Mouse (Mus musculus) MEL (cell line): Measurements from ENCODE around the gene Sh3gl2. TPM values are rescaled to one million over a fixed set of nuclear protein-coding genes. Genes with fewer than 3 reads are reported as not detected.

Experiments used
- DNase-seq: peaks from one replicate; pipeline ENCODE4 v3.0.0; 2011; ENCODE audit warnings: low read depth, low spot score
- H3K27ac ChIP-seq: 2 replicates; pipeline ENCODE4 v1.5.1; 2012; ENCODE audit warnings: low read depth, mild to moderate bottlenecking, control low read depth, low read length, moderate library complexity; ENCODE audit not compliant: control insufficient read depth
- H3K27me3 ChIP-seq, 2 experiments: fragments of 150-350 bp in 1 of 2; sonication (generic) in 1 of 2; 2 replicates each; pipeline ENCODE4 v1.6.1; 2012; ENCODE audit warnings: low read length in 2 of 2, mild to moderate bottlenecking in 2 of 2, improper control_type of control experiment in 1 of 2, moderate library complexity in 1 of 2; ENCODE audit not compliant: insufficient read depth in 2 of 2, control insufficient read depth in 1 of 2
- H3K36me3 ChIP-seq, 2 experiments: 2 replicates each; pipeline ENCODE4 v1.6.1; 2012 to 2014; ENCODE audit warnings: low read length in 2 of 2, improper control_type of control experiment in 1 of 2, inconsistent platforms in 1 of 2, mild to moderate bottlenecking in 1 of 2; ENCODE audit not compliant: insufficient read depth in 2 of 2, control insufficient read depth in 1 of 2
- H3K4me1 ChIP-seq, 2 experiments: fragments of 150-350 bp in 1 of 2; sonication (generic) in 1 of 2; 2 replicates each; pipeline ENCODE4 v1.6.1; 2012; ENCODE audit warnings: low read length in 2 of 2, improper control_type of control experiment in 1 of 2, mild to moderate bottlenecking in 1 of 2; ENCODE audit not compliant: insufficient read depth in 2 of 2, control insufficient read depth in 1 of 2
- H3K4me3 ChIP-seq, 2 experiments: fragments of 150-350 bp in 1 of 2; sonication (generic) in 1 of 2; 2 replicates each; pipeline ENCODE4 v1.5.1; 2012; ENCODE audit warnings: low read depth in 2 of 2, low read length in 2 of 2, mild to moderate bottlenecking in 2 of 2, moderate library complexity in 2 of 2, control low read depth in 1 of 2, improper control_type of control experiment in 1 of 2; ENCODE audit not compliant: control insufficient read depth in 1 of 2, insufficient read depth in 1 of 2
- H3K79me2 ChIP-seq: 2 replicates; pipeline ENCODE4 v1.6.1; 2012; ENCODE audit warnings: mild to moderate bottlenecking, low read length, moderate library complexity; ENCODE audit not compliant: control insufficient read depth, poor library complexity, insufficient read depth
- H3K9ac ChIP-seq: 2 replicates; pipeline ENCODE4 v1.6.1; 2012; ENCODE audit warnings: low read depth, mild to moderate bottlenecking, control low read depth, low read length, moderate library complexity; ENCODE audit not compliant: control insufficient read depth, poor library complexity, severe bottlenecking
- H3K9me3 ChIP-seq: fragments of 150-350 bp; sonication (generic); replicated peaks from 2 replicates; pipeline ENCODE4 v1.6.1; 2012; ENCODE audit warnings: mild to moderate bottlenecking, low read length, improper control_type of control experiment, moderate library complexity; ENCODE audit not compliant: insufficient read depth
- E2F4 ChIP-seq: IDR thresholded peaks from 2 replicates; pipeline ENCODE4 v1.6.1; 2011; ENCODE audit warnings: low read depth, low read length, improper control_type of control experiment, borderline replicate concordance
- ETS1 ChIP-seq: IDR thresholded peaks from 2 replicates; pipeline ENCODE4 v1.6.1; 2012; ENCODE audit warnings: low read depth, mild to moderate bottlenecking, inconsistent platforms, low read length, improper control_type of control experiment, moderate library complexity
- GATA1 ChIP-seq: IDR thresholded peaks from 2 replicates; pipeline ENCODE4 v1.6.1; 2011; ENCODE audit warnings: low read depth, low read length, improper control_type of control experiment
- HCFC1 ChIP-seq: IDR thresholded peaks from 2 replicates; pipeline ENCODE4 v1.6.1; 2012; ENCODE audit warnings: low read depth, mild to moderate bottlenecking, inconsistent platforms, low read length, improper control_type of control experiment, moderate library complexity
- MAFK ChIP-seq: IDR thresholded peaks from 2 replicates; pipeline ENCODE4 v1.6.1; 2011; ENCODE audit warnings: low read depth, mild to moderate bottlenecking, low read length, improper control_type of control experiment, borderline replicate concordance
- MAX ChIP-seq: IDR thresholded peaks from 2 replicates; pipeline ENCODE4 v1.6.1; 2011; ENCODE audit warnings: low read length, improper control_type of control experiment
- MEF2A ChIP-seq: IDR thresholded peaks from 2 replicates; pipeline ENCODE4 v1.6.1; 2014; ENCODE audit warnings: low read depth, mild to moderate bottlenecking, inconsistent platforms, low read length, improper control_type of control experiment; ENCODE audit not compliant: poor library complexity, insufficient replicate concordance, severe bottlenecking; ENCODE audit errors: extremely low read depth
- MXI1 ChIP-seq: IDR thresholded peaks from 2 replicates; pipeline ENCODE4 v1.6.1; 2011; ENCODE audit warnings: mild to moderate bottlenecking, low read depth, low read length, improper control_type of control experiment
- MYC ChIP-seq: IDR thresholded peaks from 2 replicates; pipeline ENCODE4 v1.6.1; 2011; ENCODE audit warnings: low read depth, mild to moderate bottlenecking, low read length, improper control_type of control experiment, moderate library complexity
- NELFE ChIP-seq: IDR thresholded peaks from 2 replicates; pipeline ENCODE4 v1.6.1; 2011; ENCODE audit warnings: low read depth, low read length, improper control_type of control experiment
- POLR2AphosphoS2 ChIP-seq: IDR thresholded peaks from 2 replicates; pipeline ENCODE4 v1.6.1; 2011; ENCODE audit warnings: low read length, improper control_type of control experiment
- RCOR1 ChIP-seq: IDR thresholded peaks from 2 replicates; pipeline ENCODE4 v1.6.1; 2012; ENCODE audit warnings: low read depth, mild to moderate bottlenecking, inconsistent platforms, low read length, improper control_type of control experiment
- TAL1 ChIP-seq: IDR thresholded peaks from 2 replicates; pipeline ENCODE4 v1.6.1; 2012; ENCODE audit warnings: mild to moderate bottlenecking, inconsistent platforms, low read length, moderate library complexity, mixed read lengths
- TCF12 ChIP-seq: IDR thresholded peaks from 2 replicates; pipeline ENCODE4 v1.6.1; 2014; ENCODE audit warnings: low read depth, mild to moderate bottlenecking, inconsistent platforms, low read length, improper control_type of control experiment, moderate library complexity
- UBTF ChIP-seq: IDR thresholded peaks from 2 replicates; pipeline ENCODE4 v1.6.1; 2012; ENCODE audit warnings: low read depth, mild to moderate bottlenecking, inconsistent platforms, low read length, improper control_type of control experiment, moderate library complexity, borderline replicate concordance; ENCODE audit not compliant: insufficient read depth
- USF2 ChIP-seq, 2 experiments: IDR thresholded peaks; 2 replicates each; pipeline ENCODE4 v1.6.1; 2011 to 2012; ENCODE audit warnings: improper control_type of control experiment in 2 of 2, low read length in 2 of 2, borderline replicate concordance in 1 of 2, inconsistent platforms in 1 of 2, low read depth in 1 of 2, mild to moderate bottlenecking in 1 of 2; ENCODE audit not compliant: insufficient read depth in 1 of 2
- ZC3H11A ChIP-seq: IDR thresholded peaks from 2 replicates; pipeline ENCODE4 v1.6.1; 2012; ENCODE audit warnings: low read depth, mild to moderate bottlenecking, inconsistent platforms, low read length, improper control_type of control experiment
- ZKSCAN1 ChIP-seq: IDR thresholded peaks from 2 replicates; pipeline ENCODE4 v1.6.1; 2012; ENCODE audit warnings: low read depth, mild to moderate bottlenecking, inconsistent platforms, low read length, improper control_type of control experiment, moderate library complexity
- ZNF384 ChIP-seq: IDR thresholded peaks from 2 replicates; pipeline ENCODE4 v1.6.1; 2012; ENCODE audit warnings: low read depth, mild to moderate bottlenecking, inconsistent platforms, low read length, improper control_type of control experiment
- polyA plus RNA-seq, 2 experiments: library from polyadenylated mRNA; stranded (reverse) in 1 of 2; unstranded in 1 of 2; fragments of >175 nt in 1 of 2; fragments of >200 nt in 1 of 2; gene quantifications; 2 replicates each; pipeline versions ENCODE4 v1.2.1 to v1.2.4; 2012; ENCODE audit warnings: low replicate concordance in 2 of 2, low read depth in 1 of 2; ENCODE audit not compliant: insufficient read length in 2 of 2, insufficient read depth in 1 of 2, missing spikeins in 1 of 2
- total RNA-seq: library from RNA; depleted of rRNA; stranded (reverse); fragments of 300-350 nt; gene quantifications from 2 replicates; pipeline ENCODE4 v1.2.3, GENCODE M21; 2012

The Sh3gl2 gene
- total and polyA plus RNA-seq, 3 experiments, result not detected

GRCm38 (mm10) chr4:85289990-85290389 lies 85.1 kb downstream of the Sh3gl2 start:
- Histone ChIP-seq H3K9me3 (no peaks in the 10 kb centered on the region), H3K27ac (no peak overlapping the region), H3K4me3 (no peak overlapping the region), H3K36me3 (no peaks in the 10 kb centered on the region), H3K27me3 (no peaks in the 10 kb centered on the region), H3K79me2 (no peaks in the 10 kb centered on the region), H3K9ac (no peak overlapping the region), H3K4me1 (no peaks in the 10 kb centered on the region)
- DNase-seq, result no peak
- TF ChIP-seq ETS1 (no peak), USF2 (IDR thresholded peaks at IDR 0.05; ENCODE audit: borderline replicate concordance in 1 of 2, insufficient read depth in 1 of 2, low read depth in 1 of 2, low read length in 2 of 2) (no peak), ZC3H11A (no peak), GATA1 (no peak), E2F4 (no peak), TAL1 (no peak), ZKSCAN1 (no peak)

DNA sequence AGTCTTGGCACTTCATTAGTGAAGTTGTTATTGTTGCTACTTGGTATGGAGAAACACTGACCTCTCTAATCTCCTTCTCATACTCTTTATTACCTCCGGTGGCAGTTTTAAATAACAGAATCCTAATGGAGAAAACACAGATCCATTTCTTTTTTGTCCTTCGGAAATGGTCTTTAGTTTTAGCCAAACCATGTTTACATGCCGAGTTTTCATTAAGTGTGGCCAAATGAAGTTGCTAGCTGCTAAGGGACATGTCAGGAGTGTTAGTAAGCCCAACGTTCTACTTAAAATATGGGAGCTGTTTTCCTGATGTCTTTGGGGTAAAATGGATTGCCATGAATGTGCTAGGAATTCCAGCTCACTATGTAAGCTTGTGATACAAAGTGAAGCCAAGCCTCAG lies 86.4 kb downstream of the Sh3gl2 start:
- Histone ChIP-seq H3K27ac (no peak overlapping the region), H3K4me1 (no peaks in the 10 kb centered on the region), H3K79me2 (no peaks in the 10 kb centered on the region), H3K36me3 (no peaks in the 10 kb centered on the region), H3K9me3 (no peaks in the 10 kb centered on the region), H3K27me3 (no peaks in the 10 kb centered on the region), H3K9ac (no peak overlapping the region), H3K4me3 (no peak overlapping the region)
- DNase-seq, result no peak
- TF ChIP-seq ETS1 (no peak), MAX (no peak), RCOR1 (no peak), ZC3H11A (no peak), USF2 (IDR thresholded peaks at IDR 0.05; ENCODE audit: borderline replicate concordance in 1 of 2, insufficient read depth in 1 of 2, low read depth in 1 of 2, low read length in 2 of 2) (no peak), HCFC1 (no peak), POLR2AphosphoS2 (no peak), MAFK (no peak), ZKSCAN1 (no peak), ZNF384 (no peak), UBTF (no peak), NELFE (no peak), MEF2A (no peak), TCF12 (no peak), MXI1 (no peak), MYC (no peak)
